Mouse (Mus musculus) hindbrain, embryonic 12.5 days (tissue): ENCODE data around the gene Negr1. TPM values are rescaled to one million over a fixed set of nuclear protein-coding genes. Genes with fewer than 3 reads are reported as not detected.

Experiments used
- ATAC-seq: fragments of 200-750 bp; cut with Nextera tagmentation; 2 replicates; pipeline ENCODE4 v1.8.0; 2017; ENCODE audit warnings: moderate TSS enrichment; ENCODE audit not compliant: low FRiP score
- H3K27ac ChIP-seq: fragments of 300-500 bp; sonication (generic); 2 replicates; pipeline ENCODE4 v1.5.1; 2016; ENCODE audit warnings: mild to moderate bottlenecking
- H3K27me3 ChIP-seq: fragments of 300-500 bp; sonication (generic); 2 replicates; pipeline ENCODE4 v1.6.1; 2016; ENCODE audit warnings: mild to moderate bottlenecking
- H3K36me3 ChIP-seq: fragments of 300-500 bp; sonication (generic); 2 replicates; pipeline ENCODE4 v1.6.1; 2016; ENCODE audit warnings: mild to moderate bottlenecking
- H3K4me1 ChIP-seq: fragments of 300-500 bp; sonication (generic); 2 replicates; pipeline ENCODE4 v1.6.1; 2016
- H3K4me2 ChIP-seq: fragments of 300-500 bp; sonication (generic); replicated peaks from 2 replicates; pipeline ENCODE4 v1.6.1; 2016; ENCODE audit warnings: mild to moderate bottlenecking
- H3K4me3 ChIP-seq: fragments of 300-500 bp; sonication (generic); 2 replicates; pipeline ENCODE4 v1.5.1; 2016; ENCODE audit warnings: mild to moderate bottlenecking
- H3K9ac ChIP-seq: fragments of 300-500 bp; sonication (generic); 2 replicates; pipeline ENCODE4 v1.6.1; 2016; ENCODE audit warnings: mild to moderate bottlenecking, moderate library complexity
- H3K9me3 ChIP-seq: fragments of 300-500 bp; sonication (generic); replicated peaks from 2 replicates; pipeline ENCODE4 v1.6.1; 2016; ENCODE audit warnings: mild to moderate bottlenecking
- WGBS: fragments of 180-500 bp; shearing (Covaris S2); methylation state at CpG from one replicate; pipeline ENCODE4 v1.1.7; 2016; 5-methylcytosine and 5-hydroxymethylcytosine counted together
- polyA plus RNA-seq: library from polyadenylated mRNA; unstranded; fragments of >200 nt; fragmentation: Nextera tagmentation; extraction: Ambion mirVana; gene quantifications from 2 replicates; pipeline ENCODE4 v1.2.1, GENCODE M21; 2016

The Negr1 gene
- polyA plus RNA-seq, 1 experiment from 2014 or later = 15.4 TPM

- no peak overlapping the region for H3K4me2 ChIP-seq
- H3K36me3 ChIP-seq = no peaks in the 10 kb centered on the region
- H3K27ac ChIP-seq = 0 out of 2 replicates have a peak overlapping the region, but pooled peaks have one; percentile 30
- no peaks in the 10 kb centered on the region for H3K9me3 ChIP-seq
- H3K9ac ChIP-seq = no peak overlapping the region
- 0 out of 2 replicates have a peak, but pooled peaks cover under 1% of the 10 kb centered on the region for H3K4me1 ChIP-seq
- H3K27me3 ChIP-seq = no peaks in the 10 kb centered on the region
- peak; percentile 57; the same call in 1 of the 2 replicates for ATAC-seq
- H3K4me3 ChIP-seq = no peak overlapping the region
- WGBS = 73% methylated on average over 2 of the region's 2 CpGs
These were observed 210.0 kb downstream of the Negr1 start for GRCm38 (mm10) chr3:156771626-156772025.

- 50% methylated on average over 1 of the region's 1 CpGs for WGBS
- Histone ChIP-seq H3K27ac (no peak overlapping the region), H3K36me3 (no peaks in the 10 kb centered on the region), H3K4me2 (no peak overlapping the region), H3K4me3 (no peak overlapping the region), H3K27me3 (no peaks in the 10 kb centered on the region), H3K9ac (no peak overlapping the region), H3K9me3 (no peaks in the 10 kb centered on the region), H3K4me1 (no peaks in the 10 kb centered on the region)
- ATAC-seq = peak; percentile 69; the same call in 1 of the 2 replicates
These were observed 210.5 kb downstream of the Negr1 start for GRCm38 (mm10) chr3:156772057-156772456.

GRCm38 (mm10) chr3:156784309-156784852 is 222.8 kb downstream of the Negr1 start:
- WGBS = 43% methylated on average over 1 of the region's 1 CpGs
- Histone ChIP-seq H3K36me3 (no peaks in the 10 kb centered on the region), H3K9ac (no peak overlapping the region), H3K4me3 (no peak overlapping the region), H3K4me1 (no peaks in the 10 kb centered on the region), H3K4me2 (no peak overlapping the region), H3K9me3 (no peaks in the 10 kb centered on the region), H3K27me3 (no peaks in the 10 kb centered on the region), H3K27ac (no peak overlapping the region)
- ATAC-seq = no peak

- Histone ChIP-seq H3K36me3 (no peaks in the 10 kb centered on the region), H3K9ac (no peak overlapping the region), H3K9me3 (no peaks in the 10 kb centered on the region), H3K4me3 (no peak overlapping the region), H3K27ac (no peak overlapping the region), H3K4me1 (no peaks in the 10 kb centered on the region), H3K27me3 (no peaks in the 10 kb centered on the region), H3K4me2 (no peak overlapping the region)
- no peak for ATAC-seq
- WGBS = 84% methylated on average over 1 of the region's 1 CpGs
These were observed 224.8 kb downstream of the Negr1 start for GRCm38 (mm10) chr3:156786355-156786754.

GRCm38 (mm10) chr3:156791234-156791633 is 229.6 kb downstream of the Negr1 start:
- no peak for ATAC-seq
- H3K4me1 ChIP-seq = 0 out of 2 replicates have a peak, but pooled peaks cover 3% of the 10 kb centered on the region
- no peaks in the 10 kb centered on the region for H3K36me3 ChIP-seq
- no peak overlapping the region for H3K4me2 ChIP-seq
- no peak overlapping the region for H3K27ac ChIP-seq
- H3K27me3 ChIP-seq = no peaks in the 10 kb centered on the region
- no peaks in the 10 kb centered on the region for H3K9me3 ChIP-seq
- no peak overlapping the region for H3K9ac ChIP-seq
- H3K4me3 ChIP-seq = no peak overlapping the region

GRCm38 (mm10) chr3:156792743-156793142 is 231.1 kb downstream of the Negr1 start:
- WGBS = 95% methylated on average over 7 of the region's 7 CpGs
- H3K27ac ChIP-seq = no peak overlapping the region
- no peak for ATAC-seq
- no peak overlapping the region for H3K9ac ChIP-seq
- 0 out of 2 replicates have a peak, but pooled peaks cover 3% of the 10 kb centered on the region for H3K4me1 ChIP-seq
- H3K27me3 ChIP-seq = no peaks in the 10 kb centered on the region
- no peaks in the 10 kb centered on the region for H3K9me3 ChIP-seq
- no peaks in the 10 kb centered on the region for H3K36me3 ChIP-seq
- H3K4me2 ChIP-seq = no peak overlapping the region
- H3K4me3 ChIP-seq = no peak overlapping the region

- H3K9me3 ChIP-seq = no peaks in the 10 kb centered on the region
- no peak overlapping the region for H3K9ac ChIP-seq
- H3K4me3 ChIP-seq = no peak overlapping the region
- H3K27ac ChIP-seq = no peak overlapping the region
- ATAC-seq = no peak
- H3K4me2 ChIP-seq = no peak overlapping the region
- 0 out of 2 replicates have a peak, but pooled peaks cover 3% of the 10 kb centered on the region for H3K4me1 ChIP-seq
- no peaks in the 10 kb centered on the region for H3K36me3 ChIP-seq
- H3K27me3 ChIP-seq = no peaks in the 10 kb centered on the region
- 91% methylated on average over 4 of the region's 4 CpGs for WGBS
These were observed 232.5 kb downstream of the Negr1 start for GRCm38 (mm10) chr3:156794091-156794490.

- Histone ChIP-seq H3K9ac (no peak overlapping the region), H3K4me1 (0 out of 2 replicates have a peak, but pooled peaks cover 3% of the 10 kb centered on the region), H3K4me3 (no peak overlapping the region), H3K9me3 (no peaks in the 10 kb centered on the region), H3K27me3 (no peaks in the 10 kb centered on the region), H3K4me2 (no peak overlapping the region), H3K27ac (no peak overlapping the region), H3K36me3 (no peaks in the 10 kb centered on the region)
- WGBS = 47% methylated on average over 2 of the region's 2 CpGs
- no peak for ATAC-seq
These were observed 233.0 kb downstream of the Negr1 start for GRCm38 (mm10) chr3:156794610-156795009.

- no peaks in the 10 kb centered on the region for H3K27me3 ChIP-seq
- no peak overlapping the region for H3K4me3 ChIP-seq
- H3K9me3 ChIP-seq = no peaks in the 10 kb centered on the region
- no peak overlapping the region for H3K4me2 ChIP-seq
- H3K27ac ChIP-seq = no peak overlapping the region
- no peaks in the 10 kb centered on the region for H3K36me3 ChIP-seq
- H3K9ac ChIP-seq = no peak overlapping the region
- 68% methylated on average over 6 of the region's 6 CpGs for WGBS
- 0 out of 2 replicates have a peak, but pooled peaks cover 3% of the 10 kb centered on the region for H3K4me1 ChIP-seq
- ATAC-seq = no peak
These were observed 234.6 kb downstream of the Negr1 start for GRCm38 (mm10) chr3:156796061-156796691.

- no peak overlapping the region for H3K4me2 ChIP-seq
- no peak overlapping the region for H3K4me3 ChIP-seq
- no peaks in the 10 kb centered on the region for H3K9me3 ChIP-seq
- 96% methylated on average over 7 of the region's 7 CpGs for WGBS
- no peaks in the 10 kb centered on the region for H3K36me3 ChIP-seq
- H3K9ac ChIP-seq = no peak overlapping the region
- H3K27me3 ChIP-seq = no peaks in the 10 kb centered on the region
- no peak for ATAC-seq
- no peak overlapping the region for H3K27ac ChIP-seq
- 0 out of 2 replicates have a peak, but pooled peaks cover 3% of the 10 kb centered on the region for H3K4me1 ChIP-seq
These were observed 237.6 kb downstream of the Negr1 start for GRCm38 (mm10) chr3:156799228-156799627.

GRCm38 (mm10) chr3:156809836-156810235 is 248.2 kb downstream of the Negr1 start:
- Histone ChIP-seq H3K4me2 (no peak overlapping the region), H3K36me3 (no peaks in the 10 kb centered on the region), H3K4me3 (no peak overlapping the region), H3K9ac (no peak overlapping the region), H3K27me3 (no peaks in the 10 kb centered on the region), H3K4me1 (peaks cover 9% of the 10 kb centered on the region), H3K9me3 (no peaks in the 10 kb centered on the region), H3K27ac (no peak overlapping the region)
- WGBS = 89% methylated on average over 3 of the region's 3 CpGs
- no peak for ATAC-seq

- no peak overlapping the region for H3K4me2 ChIP-seq
- no peak overlapping the region for H3K9ac ChIP-seq
- H3K27me3 ChIP-seq = no peaks in the 10 kb centered on the region
- H3K27ac ChIP-seq = no peak overlapping the region
- no peaks in the 10 kb centered on the region for H3K9me3 ChIP-seq
- H3K36me3 ChIP-seq = no peaks in the 10 kb centered on the region
- no peak for ATAC-seq
- H3K4me3 ChIP-seq = no peak overlapping the region
- H3K4me1 ChIP-seq = no peaks in the 10 kb centered on the region
These were observed 255.3 kb downstream of the Negr1 start for GRCm38 (mm10) chr3:156816938-156817337.

GRCm38 (mm10) chr3:156817452-156817851 is 255.9 kb downstream of the Negr1 start:
- no peak for ATAC-seq
- 65% methylated on average over 6 of the region's 6 CpGs for WGBS

More at GRCm38 (mm10) chr3:156817452-156817851, 255.9 kb downstream of the Negr1 start:
- no peak overlapping the region for H3K4me2 ChIP-seq
- H3K4me3 ChIP-seq = no peak overlapping the region
- H3K36me3 ChIP-seq = no peaks in the 10 kb centered on the region
- H3K4me1 ChIP-seq = no peaks in the 10 kb centered on the region
- H3K27ac ChIP-seq = no peak overlapping the region
- no peaks in the 10 kb centered on the region for H3K9me3 ChIP-seq
- no peak overlapping the region for H3K9ac ChIP-seq
- H3K27me3 ChIP-seq = no peaks in the 10 kb centered on the region
